Mouse (Mus musculus): ENCODE results near the gene Gm11096. TPM values are rescaled to one million over a fixed set of nuclear protein-coding genes. Genes with fewer than 3 reads are reported as not detected.

Gm11096 gene
- polyA plus RNA-seq, 1 experiment from 2014 or later = not detected

DNA sequence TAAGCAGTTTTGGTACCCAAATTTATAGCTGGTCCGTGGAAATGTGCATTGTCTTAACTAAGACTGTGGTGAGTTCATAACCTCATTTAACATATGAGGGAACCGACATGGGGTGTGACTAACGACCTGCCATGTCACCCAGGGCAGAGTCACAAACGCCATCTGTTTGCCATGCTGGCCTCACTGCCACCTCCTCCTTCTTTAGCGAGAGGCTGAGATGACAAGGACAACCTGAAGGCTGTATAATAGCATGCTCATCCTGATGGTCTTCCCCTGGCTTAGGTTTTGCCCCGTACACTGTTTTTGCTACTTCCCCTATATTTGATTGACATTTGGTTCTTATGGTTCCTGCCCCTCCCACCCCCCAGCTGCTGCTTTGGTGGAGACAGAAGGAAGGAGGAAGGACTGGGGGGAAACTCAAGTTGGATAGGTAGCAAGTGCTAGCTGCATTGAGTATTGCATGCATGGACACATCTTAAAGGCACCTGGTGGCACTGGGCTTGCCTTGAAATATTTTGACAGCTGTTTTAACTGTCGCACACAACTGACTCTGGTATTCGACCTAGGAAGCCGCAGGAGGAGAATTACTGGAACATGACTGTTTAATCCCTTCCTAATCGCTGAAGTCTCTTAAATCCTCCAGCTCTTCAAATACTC is 17.2 kb upstream of the Gm11096 start:
- Histone ChIP-seq H3K4me3 (replicated peaks) (no peak overlapping the region), H3K4me2 (no peak overlapping the region), H3K9me3 (replicated peaks) (no peaks in the 10 kb centered on the region), H3K27ac (replicated peaks) (peak overlapping the region; percentile 67), H3K27me3 (replicated peaks) (no peaks in the 10 kb centered on the region), H3K36me3 (0 out of 2 replicates have a peak, but pooled peaks cover 7% of the 10 kb centered on the region), H3K9ac (replicated peaks) (no peak overlapping the region; the same call in 1 of the 2 replicates), H3K4me1 (peaks cover 29% of the 10 kb centered on the region)
- no peak for ATAC-seq (ENCODE audit: low FRiP score)
- WGBS = 33% methylated on average over 10 of the region's 10 CpGs

DNA sequence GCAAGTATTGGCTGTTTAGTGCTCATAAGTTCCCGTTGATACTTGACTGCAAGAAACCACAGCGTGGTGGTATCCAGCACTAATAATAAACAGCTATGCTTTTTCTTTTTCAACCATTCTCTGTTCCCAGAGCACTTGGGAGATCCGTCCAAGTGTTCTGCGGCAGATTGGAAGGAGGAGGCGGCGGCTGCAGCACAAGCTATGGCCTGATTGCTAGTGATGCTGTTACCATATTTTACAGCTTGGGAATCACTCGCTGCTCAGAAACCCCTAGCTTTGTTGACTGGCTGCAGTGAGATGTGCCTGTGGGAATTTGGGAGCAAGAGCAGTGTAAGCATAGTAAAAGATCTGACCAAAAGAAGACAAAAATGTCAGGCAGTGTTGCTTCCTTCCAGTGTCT is 14.3 kb upstream of the Gm11096 start:
- Histone ChIP-seq H3K4me3 (replicated peaks) (no peak overlapping the region), H3K9ac (replicated peaks) (no peak overlapping the region), H3K27ac (replicated peaks) (peak overlapping the region; percentile 38; the same call in 1 of the 2 replicates), H3K27me3 (replicated peaks) (no peaks in the 10 kb centered on the region), H3K4me1 (peaks cover 19% of the 10 kb centered on the region), H3K36me3 (0 out of 2 replicates have a peak, but pooled peaks cover 9% of the 10 kb centered on the region), H3K9me3 (replicated peaks) (no peaks in the 10 kb centered on the region), H3K4me2 (no peak overlapping the region)
- no peak for ATAC-seq (ENCODE audit: low FRiP score)
- WGBS = 67% methylated on average over 7 of the region's 7 CpGs

DNA sequence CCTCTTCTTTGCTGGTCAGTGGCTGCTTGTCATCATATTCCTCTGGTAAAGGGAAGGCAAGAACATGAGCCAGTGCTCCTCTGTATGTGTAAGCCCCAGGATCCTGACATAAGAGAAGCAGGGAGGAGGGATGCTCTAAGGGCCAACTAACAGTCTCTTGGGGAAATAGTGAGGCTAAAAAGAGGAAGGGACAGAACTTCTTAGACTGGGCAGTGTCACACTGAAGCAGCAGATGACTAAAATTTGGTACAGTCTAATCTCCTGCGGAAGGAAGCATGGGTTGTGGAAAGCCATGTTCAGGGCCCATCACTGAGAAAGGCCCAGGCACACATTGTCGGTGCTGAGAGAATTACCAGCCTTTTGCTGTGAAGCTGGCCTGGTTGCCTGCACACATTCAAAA is 8.8 kb upstream of the Gm11096 start:
- WGBS = 80% methylated on average over 2 of the region's 2 CpGs
- Histone ChIP-seq H3K27me3 (replicated peaks) (no peaks in the 10 kb centered on the region), H3K27ac (replicated peaks) (no peak overlapping the region), H3K4me2 (no peak overlapping the region), H3K9ac (replicated peaks) (no peak overlapping the region), H3K4me1 (0 out of 2 replicates have a peak, but pooled peaks cover under 1% of the 10 kb centered on the region), H3K4me3 (replicated peaks) (no peak overlapping the region), H3K36me3 (0 out of 2 replicates have a peak, but pooled peaks cover 6% of the 10 kb centered on the region), H3K9me3 (replicated peaks) (no peaks in the 10 kb centered on the region)
- no peak for ATAC-seq (ENCODE audit: low FRiP score)

DNA sequence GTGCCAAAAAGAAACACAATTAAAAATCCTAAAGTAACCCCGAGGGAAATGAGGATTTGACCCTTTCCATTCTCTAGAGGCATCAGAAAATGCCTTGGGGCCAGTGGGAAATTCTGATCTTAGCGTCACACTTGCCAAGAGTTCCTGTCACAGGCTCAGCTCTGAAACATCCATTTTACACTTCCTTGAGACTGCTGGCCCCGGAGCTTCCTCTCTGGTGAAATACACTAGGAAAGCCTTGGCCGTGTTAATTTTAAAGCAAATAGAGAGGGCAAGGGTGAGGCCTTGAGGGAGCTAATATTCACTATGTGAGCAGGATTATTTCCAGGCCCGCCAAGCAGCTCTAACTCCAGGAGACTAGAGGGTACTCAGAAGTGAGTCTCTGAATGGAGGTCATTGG is 8.4 kb upstream of the Gm11096 start:
- Histone ChIP-seq H3K4me1 (no peaks in the 10 kb centered on the region), H3K36me3 (0 out of 2 replicates have a peak, but pooled peaks cover 6% of the 10 kb centered on the region), H3K9me3 (replicated peaks) (no peaks in the 10 kb centered on the region), H3K27me3 (replicated peaks) (no peaks in the 10 kb centered on the region), H3K4me3 (replicated peaks) (no peak overlapping the region), H3K27ac (replicated peaks) (no peak overlapping the region), H3K9ac (replicated peaks) (no peak overlapping the region), H3K4me2 (no peak overlapping the region)
- no peak for ATAC-seq (ENCODE audit: low FRiP score)
- WGBS = 64% methylated on average over 5 of the region's 5 CpGs

DNA sequence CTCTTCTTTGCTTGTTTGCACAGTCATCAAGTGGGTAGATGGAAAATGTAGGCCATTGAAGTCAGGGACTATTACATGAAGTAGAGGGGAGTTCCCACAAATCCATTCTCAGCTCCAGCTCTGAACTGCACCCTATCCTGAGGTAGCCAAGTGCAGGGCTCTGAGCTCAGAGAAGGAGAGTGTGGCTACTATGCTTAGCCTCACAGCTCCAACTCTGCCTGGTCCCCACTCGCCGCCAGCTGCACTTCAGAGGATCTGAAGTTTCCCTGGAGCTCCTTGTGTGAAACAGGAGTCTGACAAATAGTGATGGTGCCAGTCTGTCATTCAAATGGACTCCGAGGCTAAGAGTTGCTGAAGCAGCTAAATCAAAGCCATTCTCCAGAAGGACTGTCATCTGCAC is 13.7 kb downstream of the Gm11096 start:
- 65% methylated on average over 3 of the region's 3 CpGs for WGBS
- Histone ChIP-seq H3K27me3 (replicated peaks) (no peaks in the 10 kb centered on the region), H3K36me3 (no peaks in the 10 kb centered on the region), H3K9me3 (replicated peaks) (no peaks in the 10 kb centered on the region), H3K4me3 (replicated peaks) (no peak overlapping the region), H3K4me1 (0 out of 2 replicates have a peak, but pooled peaks cover 2% of the 10 kb centered on the region), H3K9ac (replicated peaks) (no peak overlapping the region), H3K4me2 (no peak overlapping the region), H3K27ac (replicated peaks) (no peak overlapping the region)
- no peak for ATAC-seq (ENCODE audit: low FRiP score)

DNA sequence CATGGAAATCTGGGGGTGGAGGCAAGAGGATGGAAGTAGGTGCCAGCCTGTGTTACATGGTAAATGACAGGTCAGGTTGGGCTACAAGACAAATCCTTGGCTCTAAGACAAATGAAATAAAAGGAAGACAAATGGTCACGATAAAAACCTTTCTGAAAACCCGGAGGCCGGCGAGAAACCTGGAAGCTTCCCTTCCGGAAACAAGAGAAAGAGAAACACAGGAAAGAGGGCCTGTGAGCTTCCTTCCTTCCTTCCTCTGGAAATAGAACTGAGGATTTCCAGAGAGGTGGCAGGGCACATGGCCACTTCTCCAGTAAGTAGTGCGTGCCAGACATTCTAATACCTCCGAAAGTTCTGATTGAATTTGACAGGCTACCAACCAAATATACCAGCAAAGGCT is 14.4 kb downstream of the Gm11096 start:
- no peak overlapping the region for H3K27ac ChIP-seq (replicated peaks)
- no peaks in the 10 kb centered on the region for H3K36me3 ChIP-seq
- H3K4me2 ChIP-seq = no peak overlapping the region
- no peak overlapping the region for H3K4me3 ChIP-seq (replicated peaks)
- no peaks in the 10 kb centered on the region for H3K27me3 ChIP-seq (replicated peaks)
- no peaks in the 10 kb centered on the region for H3K9me3 ChIP-seq (replicated peaks)
- H3K9ac ChIP-seq (replicated peaks) = no peak overlapping the region
- H3K4me1 ChIP-seq = 0 out of 2 replicates have a peak, but pooled peaks cover 5% of the 10 kb centered on the region
- ATAC-seq (ENCODE audit: low FRiP score) = no peak
- 89% methylated on average over 7 of the region's 7 CpGs for WGBS

DNA sequence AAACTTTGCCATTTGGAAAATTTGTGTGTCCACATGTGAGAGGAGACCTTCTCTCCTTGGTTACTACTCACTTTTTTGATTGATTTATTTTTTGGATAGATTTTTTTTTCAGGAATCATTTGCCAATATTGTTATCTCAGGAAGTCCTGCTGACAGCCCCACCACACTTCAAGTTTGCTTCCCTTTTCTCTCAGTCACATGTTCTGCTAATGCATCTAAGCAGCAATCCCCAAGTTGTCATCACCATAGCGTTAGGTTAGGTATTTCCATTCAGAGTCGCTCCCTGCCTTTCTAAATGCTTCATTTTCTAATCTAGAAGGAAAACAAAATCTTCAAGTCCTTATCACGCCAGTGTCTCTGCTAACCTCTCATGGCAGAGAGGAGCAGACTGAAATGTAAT is 17.8 kb downstream of the Gm11096 start:
- H3K27me3 ChIP-seq (replicated peaks) = no peaks in the 10 kb centered on the region
- no peaks in the 10 kb centered on the region for H3K9me3 ChIP-seq (replicated peaks)
- no peaks in the 10 kb centered on the region for H3K36me3 ChIP-seq
- ATAC-seq (ENCODE audit: low FRiP score) = no peak
- H3K27ac ChIP-seq (replicated peaks) = no peak overlapping the region
- H3K9ac ChIP-seq (replicated peaks) = no peak overlapping the region
- no peak overlapping the region for H3K4me3 ChIP-seq (replicated peaks)
- 80% methylated on average over 3 of the region's 3 CpGs for WGBS
- 0 out of 2 replicates have a peak, but pooled peaks cover 5% of the 10 kb centered on the region for H3K4me1 ChIP-seq
- H3K4me2 ChIP-seq = no peak overlapping the region

DNA sequence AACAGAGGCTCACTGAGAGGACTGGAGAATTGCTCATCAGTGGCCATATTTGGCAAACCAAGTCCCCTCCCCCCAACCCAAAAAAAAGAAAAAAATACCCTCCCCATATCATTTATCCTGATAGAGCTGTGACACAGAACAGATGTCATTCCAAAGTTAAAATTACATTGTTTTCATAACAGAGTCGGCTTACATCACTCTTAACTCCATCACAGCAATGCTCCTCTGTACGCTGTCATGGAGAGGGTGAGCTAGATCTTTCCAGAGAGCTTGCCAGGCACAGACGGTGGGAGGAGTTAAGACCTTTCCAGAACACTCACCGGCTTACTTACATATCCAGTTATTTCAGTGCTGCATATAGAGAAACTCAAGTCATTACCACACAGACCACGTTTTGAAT is 27.4 kb downstream of the Gm11096 start:
- Histone ChIP-seq H3K27me3 (replicated peaks) (no peaks in the 10 kb centered on the region), H3K4me1 (no peaks in the 10 kb centered on the region), H3K4me3 (replicated peaks) (no peak overlapping the region), H3K4me2 (no peak overlapping the region), H3K9me3 (replicated peaks) (no peaks in the 10 kb centered on the region), H3K9ac (replicated peaks) (no peak overlapping the region), H3K27ac (replicated peaks) (no peak overlapping the region), H3K36me3 (no peaks in the 10 kb centered on the region)
- WGBS = 85% methylated on average over 5 of the region's 5 CpGs
- ATAC-seq (ENCODE audit: low FRiP score) = no peak

DNA sequence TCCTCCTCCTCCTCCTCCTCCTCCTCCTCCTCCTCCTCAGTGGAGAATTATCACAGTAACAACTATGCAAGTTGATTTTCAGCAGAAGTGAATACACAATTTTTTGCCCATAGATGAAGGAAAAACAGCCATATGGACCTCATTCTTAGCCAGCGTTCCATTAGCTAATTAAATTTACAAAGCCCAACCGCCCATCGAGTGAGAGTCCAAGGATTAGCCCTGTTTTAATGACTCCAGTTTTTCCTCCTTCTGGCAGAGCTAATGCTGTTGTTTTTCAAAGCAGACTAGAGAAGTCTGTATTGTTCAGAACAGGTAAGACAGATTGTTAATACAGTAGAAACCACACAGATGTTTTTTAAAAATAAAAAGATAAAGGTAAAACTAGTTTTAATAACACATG is 31.8 kb downstream of the Gm11096 start:
- no peak overlapping the region for H3K4me2 ChIP-seq
- no peaks in the 10 kb centered on the region for H3K4me1 ChIP-seq
- WGBS = 59% methylated on average over 3 of the region's 3 CpGs
- no peak overlapping the region for H3K9ac ChIP-seq (replicated peaks)
- H3K4me3 ChIP-seq (replicated peaks) = no peak overlapping the region
- no peaks in the 10 kb centered on the region for H3K9me3 ChIP-seq (replicated peaks)
- H3K27ac ChIP-seq (replicated peaks) = no peak overlapping the region
- no peak for ATAC-seq (ENCODE audit: low FRiP score)
- H3K36me3 ChIP-seq = no peaks in the 10 kb centered on the region
- no peaks in the 10 kb centered on the region for H3K27me3 ChIP-seq (replicated peaks)

DNA sequence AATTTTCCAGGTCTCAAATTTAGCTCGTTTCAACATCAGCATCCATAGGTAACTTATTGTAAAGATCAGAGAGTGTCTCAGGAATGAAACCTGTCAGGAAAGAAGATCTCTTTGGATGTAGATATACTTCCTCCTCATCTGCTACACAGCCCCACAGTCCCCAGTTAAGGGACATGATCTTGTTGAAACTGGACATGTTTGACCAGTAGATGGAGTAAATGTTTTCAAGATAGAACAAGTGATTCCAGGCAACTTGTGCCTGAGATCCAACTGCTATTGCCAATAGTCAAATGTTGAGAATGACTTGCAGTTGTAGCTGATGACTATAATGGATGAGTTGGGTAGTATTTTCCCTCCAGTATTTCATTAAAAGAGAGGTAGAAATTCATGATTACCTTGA is 35.9 kb downstream of the Gm11096 start:
- WGBS = 86% methylated on average over 1 of the region's 1 CpGs

DNA sequence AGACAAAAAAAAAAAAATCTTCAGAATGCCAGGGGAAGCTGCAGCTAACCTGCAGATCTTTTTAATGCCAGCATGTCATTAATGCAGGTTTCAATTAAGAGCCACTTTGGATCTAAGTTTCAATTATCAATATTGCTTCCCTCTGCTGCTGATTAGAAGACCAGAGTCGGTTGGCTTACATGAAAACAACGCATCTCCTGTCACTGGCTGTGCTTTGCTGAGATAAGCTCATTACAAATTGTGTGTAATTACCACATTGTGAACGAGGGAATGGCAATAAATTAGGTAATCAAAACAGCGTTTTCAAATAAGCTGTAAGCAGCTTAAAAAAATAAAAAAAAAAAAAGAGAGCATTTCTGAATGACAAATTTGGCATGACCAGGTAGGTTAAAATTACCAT is 38.2 kb downstream of the Gm11096 start:
- ATAC-seq (ENCODE audit: low FRiP score) = peak; percentile 63; the same call in 1 of the 2 replicates
- no peaks in the 10 kb centered on the region for H3K27me3 ChIP-seq (replicated peaks)
- no peak overlapping the region for H3K9ac ChIP-seq (replicated peaks)
- H3K4me2 ChIP-seq = peak overlapping the region; percentile 40
- no peaks in the 10 kb centered on the region for H3K36me3 ChIP-seq
- H3K27ac ChIP-seq (replicated peaks) = peak overlapping the region; percentile 79
- no peak overlapping the region for H3K4me3 ChIP-seq (replicated peaks)
- no peaks in the 10 kb centered on the region for H3K9me3 ChIP-seq (replicated peaks)
- 21% methylated on average over 4 of the region's 4 CpGs for WGBS
- H3K4me1 ChIP-seq = peaks cover 22% of the 10 kb centered on the region

More for the DNA sequence above, 35.9 kb downstream of the Gm11096 start:
- no peak overlapping the region for H3K9ac ChIP-seq (replicated peaks)
- no peak for ATAC-seq (ENCODE audit: low FRiP score)
- H3K4me3 ChIP-seq (replicated peaks) = no peak overlapping the region
- H3K36me3 ChIP-seq = no peaks in the 10 kb centered on the region
- H3K4me1 ChIP-seq = peaks cover 21% of the 10 kb centered on the region
- no peak overlapping the region for H3K27ac ChIP-seq (replicated peaks)
- H3K4me2 ChIP-seq = no peak overlapping the region
- H3K27me3 ChIP-seq (replicated peaks) = no peaks in the 10 kb centered on the region
- H3K9me3 ChIP-seq (replicated peaks) = no peaks in the 10 kb centered on the region

DNA sequence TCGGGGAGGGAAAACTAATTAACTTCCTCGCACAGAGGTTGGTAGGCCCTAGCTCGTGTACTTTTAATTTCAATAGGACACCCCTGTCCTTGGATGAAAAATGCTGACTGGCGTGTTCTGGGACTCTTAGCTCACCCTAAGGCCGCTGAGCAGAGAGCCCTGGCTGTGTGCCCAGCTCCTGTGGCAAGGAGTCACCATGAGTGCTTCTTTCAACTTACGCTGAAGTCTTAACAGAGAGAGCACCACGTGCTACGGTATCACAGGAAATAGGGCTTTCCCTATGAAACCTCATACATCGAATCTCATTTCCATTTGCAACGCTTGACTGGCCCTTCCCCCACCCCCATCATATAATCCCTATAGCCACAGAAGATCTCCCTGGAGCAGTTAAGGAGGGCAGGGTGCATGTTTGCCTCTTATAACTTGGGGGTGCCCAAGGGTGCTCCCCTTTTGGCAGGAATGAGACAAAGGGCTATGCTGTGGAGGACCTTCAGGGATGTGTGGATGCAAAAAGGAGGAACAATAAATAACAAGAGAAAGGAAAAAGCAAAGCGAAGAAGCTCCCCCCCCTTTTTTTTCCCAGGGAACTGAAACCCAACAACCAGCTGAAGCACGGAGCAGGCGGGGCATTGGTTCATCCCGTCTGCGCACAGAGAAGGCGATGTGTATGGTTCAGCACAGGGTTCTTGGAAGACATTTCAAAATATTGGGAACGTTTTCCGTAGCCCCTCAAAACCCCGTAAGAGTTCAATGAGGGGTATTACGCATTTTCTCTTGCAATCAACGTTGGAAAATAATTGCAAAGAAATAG is 39.0 kb downstream of the Gm11096 start:
- no peaks in the 10 kb centered on the region for H3K27me3 ChIP-seq (replicated peaks)
- 0 out of 2 replicates have a peak overlapping the region, but pooled peaks have one; percentile 8 for H3K4me3 ChIP-seq (replicated peaks)
- H3K36me3 ChIP-seq = no peaks in the 10 kb centered on the region
- H3K9ac ChIP-seq (replicated peaks) = 0 out of 2 replicates have a peak overlapping the region, but pooled peaks have one; percentile 7
- peak overlapping the region; percentile 40 for H3K4me2 ChIP-seq
- 46% methylated on average over 21 of the region's 21 CpGs for WGBS
- peaks cover 22% of the 10 kb centered on the region for H3K4me1 ChIP-seq
- peak overlapping the region; percentile 79 for H3K27ac ChIP-seq (replicated peaks)
- peak; percentile 81 for ATAC-seq (ENCODE audit: low FRiP score)
- H3K9me3 ChIP-seq (replicated peaks) = no peaks in the 10 kb centered on the region

Measured in neural tube, embryonic 15.5 days (tissue).